In genomic region chr16:6503573-6504331, GRCm38 (mm10) we compare ENCODE assay signal across 8 mouse cellular contexts.
DNase-seq lines count a peak whose midpoint lies in the region; ATAC-seq and TF ChIP-seq lines count a peak whose summit lies in the region.

No protein-coding gene starts in this region.

- WGBS in heart, embryonic 11.5 days (ENCODE audit: insufficient replicate concordance), result 62% methylated on average over 5 of the region's 5 CpGs
- WGBS in midbrain, embryonic 16.5 days, result 58% methylated on average over 5 of the region's 5 CpGs

- TF ChIP-seq POLR2A in ES-Bruce4 (IDR thresholded peaks at IDR 0.05; ENCODE audit: insufficient read depth, low read length), result no peak

- TF ChIP-seq CTCF in ES-Bruce4 (IDR thresholded peaks at IDR 0.05; ENCODE audit: low read depth, low read length), result peak; percentile 65

- H3K27me3 ChIP-seq in heart, embryonic 11.5 days (ENCODE audit: control insufficient read depth, insufficient read depth, low read length), result no peaks in the 10 kb centered on the region
- H3K27me3 ChIP-seq in ES-Bruce4 (ENCODE audit: control insufficient read depth, insufficient read depth, low read length, poor library complexity, severe bottlenecking), result no peaks in the 10 kb centered on the region
- no peaks in the 10 kb centered on the region for H3K27me3 ChIP-seq in midbrain, embryonic 16.5 days (ENCODE audit: control insufficient read depth, insufficient read depth, low read depth, low read length)

- no peaks in the 10 kb centered on the region for H3K4me1 ChIP-seq in heart, embryonic 11.5 days (ENCODE audit: control insufficient read depth, insufficient read depth, low read length)
- no peaks in the 10 kb centered on the region for H3K4me1 ChIP-seq in ES-Bruce4 (ENCODE audit: control insufficient read depth, insufficient read depth, low read length)
- peaks cover 9% of the 10 kb centered on the region for H3K4me1 ChIP-seq in midbrain, embryonic 16.5 days (ENCODE audit: control insufficient read depth, insufficient read depth, low read length)

- no peaks in the 10 kb centered on the region for H3K36me3 ChIP-seq in heart, embryonic 11.5 days (ENCODE audit: control insufficient read depth, insufficient read depth, low read length)
- H3K36me3 ChIP-seq in ES-Bruce4 (ENCODE audit: control insufficient read depth, insufficient read depth, low read length, poor library complexity, severe bottlenecking), result no peaks in the 10 kb centered on the region
- no peaks in the 10 kb centered on the region for H3K36me3 ChIP-seq in midbrain, embryonic 16.5 days (ENCODE audit: control insufficient read depth, insufficient read depth, low read length)

- DNase-seq in heart, adult 18-20 months, result peak; percentile 4 to 63
- peak; percentile 76 to 82 for DNase-seq in cerebellum, adult 18-20 months
- peak; percentile 57 to 79 for DNase-seq in frontal cortex, postnatal 36 days (ENCODE audit: low spot score in 2 of 2)
- DNase-seq in layer of hippocampus, postnatal 10 days (ENCODE audit: low spot score in 2 of 2), result peak; percentile 63 to 73

- no peak overlapping the region for H3K9ac ChIP-seq in heart, embryonic 11.5 days (ENCODE audit: low read depth, low read length)
- no peak overlapping the region for H3K9ac ChIP-seq in ES-Bruce4 (ENCODE audit: low read depth, poor library complexity, severe bottlenecking)
- H3K9ac ChIP-seq in midbrain, embryonic 16.5 days (ENCODE audit: low read depth, low read length), result no peak overlapping the region

- no peak overlapping the region for H3K4me3 ChIP-seq in heart, embryonic 11.5 days (ENCODE audit: low read depth, low read length)
- no peak overlapping the region for H3K4me3 ChIP-seq in ES-Bruce4 (ENCODE audit: low read depth, low read length)
- no peak overlapping the region for H3K4me3 ChIP-seq in midbrain, embryonic 16.5 days (ENCODE audit: low read depth, low read length)

- no peak for TF ChIP-seq EP300 in ES-Bruce4 (IDR thresholded peaks at IDR 0.05; ENCODE audit: insufficient read depth, low read depth, low read length)

- no peak overlapping the region for H3K4me2 ChIP-seq in heart, embryonic 11.5 days
- no peak overlapping the region for H3K4me2 ChIP-seq in midbrain, embryonic 16.5 days (ENCODE audit: low read length)

- no peak overlapping the region for H3K27ac ChIP-seq in heart, embryonic 11.5 days (ENCODE audit: low read depth, low read length)
- H3K27ac ChIP-seq in ES-Bruce4 (ENCODE audit: insufficient read depth, low read length), result no peak overlapping the region
- H3K27ac ChIP-seq in midbrain, embryonic 16.5 days (ENCODE audit: low read length), result 0 out of 2 replicates have a peak overlapping the region, but pooled peaks have one; percentile 3

- H3K9me3 ChIP-seq in heart, embryonic 11.5 days (replicated peaks; ENCODE audit: control insufficient read depth, low read length), result no peaks in the 10 kb centered on the region
- no peaks in the 10 kb centered on the region for H3K9me3 ChIP-seq in ES-Bruce4 (replicated peaks; ENCODE audit: control insufficient read depth, insufficient read depth, low read length, poor library complexity, severe bottlenecking)
- H3K9me3 ChIP-seq in midbrain, embryonic 16.5 days (replicated peaks; ENCODE audit: control insufficient read depth, low read length, poor library complexity, severe bottlenecking), result no peaks in the 10 kb centered on the region

- ATAC-seq in heart, embryonic 11.5 days (replicated peaks; ENCODE audit: insufficient number of reproducible peaks, low FRiP score, low TSS enrichment), result no peak
- ATAC-seq in midbrain, embryonic 16.5 days, result 0 out of 2 replicates have a peak, but pooled peaks have one; percentile 30
- no peak for ATAC-seq in activated CD4-positive, CD25-positive, alpha-beta regulatory T cell, adult 4 months
